Mouse (Mus musculus): ENCODE data around the gene Gm17018. TPM values are rescaled to one million over a fixed set of nuclear protein-coding genes. Genes with fewer than 3 reads are reported as not detected.

Gene Gm17018
- polyA plus RNA-seq, 1 experiment: 27.3 TPM

DNA sequence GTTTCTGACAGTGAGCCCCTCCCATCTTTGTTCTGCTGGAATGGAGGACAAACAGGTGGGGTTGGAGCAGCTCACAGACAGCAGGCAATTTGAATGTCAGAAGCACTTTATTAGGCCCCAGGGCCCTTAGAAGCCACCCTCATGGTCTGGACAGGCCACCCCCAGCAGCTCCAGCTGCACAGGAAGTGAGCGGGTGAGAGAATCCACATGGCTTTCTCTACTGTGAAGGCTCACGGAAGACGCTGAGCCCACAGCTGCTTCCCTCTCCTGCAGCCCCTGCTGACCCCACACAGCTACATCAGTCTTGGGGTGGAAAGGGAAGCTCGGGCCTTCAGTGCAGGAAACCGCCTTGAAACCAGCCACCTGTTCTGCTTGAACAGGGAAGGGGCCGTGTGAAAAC lies 8.2 kb upstream of the Gm17018 start:
- no peak for TF ChIP-seq USF1 (IDR thresholded peaks at IDR 0.05; ENCODE audit: low read depth)
- no peak for TF ChIP-seq SRF (IDR thresholded peaks at IDR 0.05; ENCODE audit: control insufficient read depth, insufficient read length, low read depth)
- TF ChIP-seq MYOD1 (IDR thresholded peaks at IDR 0.05; ENCODE audit: control insufficient read depth in 1 of 3, insufficient read length in 2 of 3, low read depth in 2 of 3): no peak
- no peak for TF ChIP-seq TCF12 (IDR thresholded peaks at IDR 0.05; ENCODE audit: insufficient read depth, poor library complexity, severe bottlenecking)
- TF ChIP-seq MYOG (IDR thresholded peaks at IDR 0.05; ENCODE audit: control insufficient read depth in 1 of 3, insufficient read depth in 1 of 3, insufficient read length in 2 of 3, low read depth in 2 of 3): no peak
- no peak for TF ChIP-seq REST (IDR thresholded peaks at IDR 0.05; ENCODE audit: insufficient read depth, insufficient read length)
- TF ChIP-seq E2F4 (IDR thresholded peaks at IDR 0.05; ENCODE audit: insufficient read depth): no peak
- no peak for TF ChIP-seq TCF3 (IDR thresholded peaks at IDR 0.05; ENCODE audit: insufficient read length, low read depth)
- no peak for TF ChIP-seq POLR2AphosphoS2 (IDR thresholded peaks at IDR 0.05; ENCODE audit: insufficient read length, low read depth)
- no peak for TF ChIP-seq POLR2A (IDR thresholded peaks at IDR 0.05; ENCODE audit: insufficient read length, low read depth)
- no peak for TF ChIP-seq MAX (IDR thresholded peaks at IDR 0.05; ENCODE audit: low read depth)
- TF ChIP-seq CEBPB (IDR thresholded peaks at IDR 0.05; ENCODE audit: insufficient read depth, poor library complexity, severe bottlenecking): no peak
- H3ac ChIP-seq (ENCODE audit: control insufficient read depth, insufficient read length): no peak overlapping the region

GRCm38 (mm10) chr19:45554136-45554535 lies 6.3 kb upstream of the Gm17018 start:
- H3K4me3 ChIP-seq: no peak overlapping the region
- no peaks in the 10 kb centered on the region for H3K79me2 ChIP-seq (ENCODE audit: control insufficient read depth, insufficient read depth)
- H3K36me3 ChIP-seq (ENCODE audit: control insufficient read depth, insufficient read depth): no peaks in the 10 kb centered on the region
- H3K27me3 ChIP-seq (ENCODE audit: control insufficient read depth, insufficient read depth, insufficient read length): no peaks in the 10 kb centered on the region
- TF ChIP-seq CEBPB (IDR thresholded peaks at IDR 0.05; ENCODE audit: insufficient read depth, poor library complexity, severe bottlenecking) (no peak), MYOG (IDR thresholded peaks at IDR 0.05; ENCODE audit: control insufficient read depth in 1 of 3, insufficient read depth in 1 of 3, insufficient read length in 2 of 3, low read depth in 2 of 3) (no peak), E2F4 (IDR thresholded peaks at IDR 0.05; ENCODE audit: insufficient read depth) (no peak), USF1 (IDR thresholded peaks at IDR 0.05; ENCODE audit: low read depth) (no peak), TCF12 (IDR thresholded peaks at IDR 0.05; ENCODE audit: insufficient read depth, poor library complexity, severe bottlenecking) (no peak), REST (IDR thresholded peaks at IDR 0.05; ENCODE audit: insufficient read depth, insufficient read length) (no peak), POLR2A (IDR thresholded peaks at IDR 0.05; ENCODE audit: insufficient read length, low read depth) (no peak), MYOD1 (IDR thresholded peaks at IDR 0.05; ENCODE audit: control insufficient read depth in 1 of 3, insufficient read length in 2 of 3, low read depth in 2 of 3) (no peak), MAX (IDR thresholded peaks at IDR 0.05; ENCODE audit: low read depth) (no peak), POLR2AphosphoS2 (IDR thresholded peaks at IDR 0.05; ENCODE audit: insufficient read length, low read depth) (no peak), TCF3 (IDR thresholded peaks at IDR 0.05; ENCODE audit: insufficient read length, low read depth) (no peak), SRF (IDR thresholded peaks at IDR 0.05; ENCODE audit: control insufficient read depth, insufficient read length, low read depth) (no peak)
- no peak overlapping the region for H3ac ChIP-seq (ENCODE audit: control insufficient read depth, insufficient read length)
- H3K4me2 ChIP-seq (ENCODE audit: low read depth): no peak overlapping the region

More for the DNA sequence above, 8.2 kb upstream of the Gm17018 start:
- H3K4me3 ChIP-seq: no peak overlapping the region
- H3K79me2 ChIP-seq (ENCODE audit: control insufficient read depth, insufficient read depth): no peaks in the 10 kb centered on the region
- no peak overlapping the region for H3K4me2 ChIP-seq (ENCODE audit: low read depth)
- H3K36me3 ChIP-seq (ENCODE audit: control insufficient read depth, insufficient read depth): no peaks in the 10 kb centered on the region
- H3K27me3 ChIP-seq (ENCODE audit: control insufficient read depth, insufficient read depth, insufficient read length): no peaks in the 10 kb centered on the region

DNA sequence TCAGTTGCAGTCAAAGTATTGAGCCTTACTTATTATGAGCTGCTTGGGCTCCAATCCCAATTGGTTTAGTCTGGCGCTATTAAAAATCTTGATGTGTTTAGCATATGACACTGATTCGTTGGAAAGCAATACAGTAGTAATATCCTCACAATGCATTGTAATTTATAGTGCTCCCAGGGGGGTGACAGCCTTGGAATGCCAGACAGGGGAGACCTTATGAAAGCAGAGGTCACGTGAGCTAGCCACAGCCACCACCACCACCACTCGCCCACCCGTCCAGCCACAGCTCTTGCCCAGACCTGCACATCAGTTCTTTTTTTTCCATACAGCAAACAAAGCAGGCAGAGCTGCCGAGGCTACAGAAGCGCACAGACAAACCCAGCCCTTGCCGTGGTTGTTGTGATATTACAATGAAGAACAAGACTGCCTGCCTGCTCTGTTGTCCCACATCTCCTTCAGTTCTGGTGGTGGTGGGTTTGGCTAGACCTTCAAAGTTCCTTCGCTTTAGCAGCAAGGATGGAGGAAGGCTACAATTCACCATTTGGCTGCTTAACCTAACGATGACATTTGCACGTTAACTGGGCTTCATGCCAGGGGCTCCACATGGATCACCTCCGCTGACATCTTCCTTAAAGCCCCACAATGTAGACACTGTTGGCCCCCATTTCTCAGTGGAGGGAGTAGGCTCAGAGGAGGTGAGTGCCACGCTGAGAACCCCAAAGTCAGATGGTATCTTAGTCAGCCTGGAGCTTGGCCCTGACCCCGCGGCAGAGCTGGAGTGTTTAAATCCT lies 5.7 kb downstream of the Gm17018 start:
- Histone ChIP-seq H3K36me3 (ENCODE audit: control insufficient read depth, insufficient read depth) (no peaks in the 10 kb centered on the region), H3ac (ENCODE audit: control insufficient read depth, insufficient read length) (no peak overlapping the region), H3K27me3 (ENCODE audit: control insufficient read depth, insufficient read depth, insufficient read length) (no peaks in the 10 kb centered on the region), H3K4me3 (no peak overlapping the region), H3K79me2 (ENCODE audit: control insufficient read depth, insufficient read depth) (no peaks in the 10 kb centered on the region), H3K4me2 (ENCODE audit: low read depth) (no peak overlapping the region)
- no peak for TF ChIP-seq SRF (IDR thresholded peaks at IDR 0.05; ENCODE audit: control insufficient read depth, insufficient read length, low read depth)
- TF ChIP-seq E2F4 (IDR thresholded peaks at IDR 0.05; ENCODE audit: insufficient read depth): no peak
- no peak for TF ChIP-seq POLR2AphosphoS2 (IDR thresholded peaks at IDR 0.05; ENCODE audit: insufficient read length, low read depth)
- no peak for TF ChIP-seq MYOG (IDR thresholded peaks at IDR 0.05; ENCODE audit: control insufficient read depth in 1 of 3, insufficient read depth in 1 of 3, insufficient read length in 2 of 3, low read depth in 2 of 3)
- no peak for TF ChIP-seq POLR2A (IDR thresholded peaks at IDR 0.05; ENCODE audit: insufficient read length, low read depth)
- no peak for TF ChIP-seq TCF3 (IDR thresholded peaks at IDR 0.05; ENCODE audit: insufficient read length, low read depth)
- no peak for TF ChIP-seq CEBPB (IDR thresholded peaks at IDR 0.05; ENCODE audit: insufficient read depth, poor library complexity, severe bottlenecking)
- TF ChIP-seq TCF12 (IDR thresholded peaks at IDR 0.05; ENCODE audit: insufficient read depth, poor library complexity, severe bottlenecking): no peak
- TF ChIP-seq MYOD1 (IDR thresholded peaks at IDR 0.05; ENCODE audit: control insufficient read depth in 1 of 3, insufficient read length in 2 of 3, low read depth in 2 of 3): no peak

DNA sequence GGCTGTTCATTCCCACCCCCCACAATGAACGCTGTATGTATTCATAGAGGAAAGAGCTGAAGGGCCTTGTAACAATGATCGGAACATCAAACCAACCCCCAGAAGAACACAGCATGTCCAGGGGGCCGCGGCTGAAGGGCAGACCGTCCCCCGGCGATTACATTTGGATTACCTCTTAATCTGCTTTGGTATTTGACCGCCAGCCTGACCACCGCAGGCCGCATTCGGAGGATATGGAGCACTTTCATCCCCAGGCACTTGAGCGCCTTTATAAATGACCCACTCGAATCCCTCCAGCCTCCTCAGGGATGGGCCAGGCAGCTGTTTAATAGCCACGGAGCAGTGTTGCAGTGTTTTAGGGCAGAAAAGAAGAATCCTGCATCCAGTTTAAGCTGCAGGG lies 7.0 kb downstream of the Gm17018 start:
- H3K4me3 ChIP-seq: no peak overlapping the region
- TF ChIP-seq MAX (IDR thresholded peaks at IDR 0.05; ENCODE audit: low read depth) (no peak), CEBPB (IDR thresholded peaks at IDR 0.05; ENCODE audit: insufficient read depth, poor library complexity, severe bottlenecking) (no peak), REST (IDR thresholded peaks at IDR 0.05; ENCODE audit: insufficient read depth, insufficient read length) (no peak), USF1 (IDR thresholded peaks at IDR 0.05; ENCODE audit: low read depth) (no peak), MYOD1 (IDR thresholded peaks at IDR 0.05; ENCODE audit: control insufficient read depth in 1 of 3, insufficient read length in 2 of 3, low read depth in 2 of 3) (no peak), TCF12 (IDR thresholded peaks at IDR 0.05; ENCODE audit: insufficient read depth, poor library complexity, severe bottlenecking) (no peak), TCF3 (IDR thresholded peaks at IDR 0.05; ENCODE audit: insufficient read length, low read depth) (no peak), E2F4 (IDR thresholded peaks at IDR 0.05; ENCODE audit: insufficient read depth) (no peak), SRF (IDR thresholded peaks at IDR 0.05; ENCODE audit: control insufficient read depth, insufficient read length, low read depth) (no peak)
- no peak overlapping the region for H3K4me2 ChIP-seq (ENCODE audit: low read depth)
- H3K36me3 ChIP-seq (ENCODE audit: control insufficient read depth, insufficient read depth): peaks cover 3% of the 10 kb centered on the region
- no peak overlapping the region for H3ac ChIP-seq (ENCODE audit: control insufficient read depth, insufficient read length)
- no peaks in the 10 kb centered on the region for H3K27me3 ChIP-seq (ENCODE audit: control insufficient read depth, insufficient read depth, insufficient read length)
- no peaks in the 10 kb centered on the region for H3K79me2 ChIP-seq (ENCODE audit: control insufficient read depth, insufficient read depth)

Data from myocyte (in vitro differentiated cells).